Mouse (Mus musculus): Measurements from ENCODE around the gene Sv2b.
A peak's percentile ranks its signal among the peaks of the same experiment; 100 is the strongest.
"Not testable (repeated sequence)": the region's sequence is repeated elsewhere in the genome, so short reads cannot be mapped to it uniquely, and the experiment has no call there.

Sv2b gene

GRCm38 (mm10) chr7:75209221-75209641 is 99.8 kb downstream of the Sv2b start:
- DNase-seq (ENCODE audit: low spot score), result no peak

GRCm38 (mm10) chr7:75207965-75208644 is 101.0 kb downstream of the Sv2b start:
- no peak for DNase-seq (ENCODE audit: low spot score)

- DNase-seq (ENCODE audit: low spot score), result no peak
These were observed 102.4 kb downstream of the Sv2b start for GRCm38 (mm10) chr7:75206671-75207070.

GRCm38 (mm10) chr7:75205386-75205785 is 103.7 kb downstream of the Sv2b start:
- DNase-seq (ENCODE audit: low spot score), result no peak

GRCm38 (mm10) chr7:75194919-75195230 is 114.2 kb downstream of the Sv2b start:
- DNase-seq (ENCODE audit: low spot score), result not testable (repeated sequence)

- DNase-seq (ENCODE audit: low spot score), result no peak
These were observed 114.7 kb downstream of the Sv2b start for GRCm38 (mm10) chr7:75194158-75194918.

- no peak for DNase-seq (ENCODE audit: low spot score)
These were observed 118.9 kb downstream of the Sv2b start for GRCm38 (mm10) chr7:75190192-75190591.

GRCm38 (mm10) chr7:75175042-75175441 is 134.0 kb downstream of the Sv2b start:
- DNase-seq (ENCODE audit: low spot score), result no peak

GRCm38 (mm10) chr7:75167481-75167880 is 141.6 kb downstream of the Sv2b start:
- DNase-seq (ENCODE audit: low spot score), result no peak

- no peak for DNase-seq (ENCODE audit: low spot score)
These were observed 161.9 kb downstream of the Sv2b start for GRCm38 (mm10) chr7:75147174-75147573.

- DNase-seq (ENCODE audit: low spot score), result no peak
These were observed 166.3 kb downstream of the Sv2b start for GRCm38 (mm10) chr7:75142800-75143199.

- peak; percentile 48 for DNase-seq (ENCODE audit: low spot score)
These were observed 167.0 kb downstream of the Sv2b start for GRCm38 (mm10) chr7:75141919-75142700.

GRCm38 (mm10) chr7:75139306-75139705 is 169.8 kb downstream of the Sv2b start:
- DNase-seq (ENCODE audit: low spot score), result no peak

- peak; percentile 73 for DNase-seq (ENCODE audit: low spot score)
These were observed 174.1 kb downstream of the Sv2b start for GRCm38 (mm10) chr7:75134710-75135617.

- DNase-seq (ENCODE audit: low spot score), result no peak
These were observed 181.0 kb downstream of the Sv2b start for GRCm38 (mm10) chr7:75128036-75128435.

GRCm38 (mm10) chr7:75124067-75124466 is 185.0 kb downstream of the Sv2b start:
- no peak for DNase-seq (ENCODE audit: low spot score)

GRCm38 (mm10) chr7:75118022-75118673 is 190.9 kb downstream of the Sv2b start:
- DNase-seq (ENCODE audit: low spot score), result no peak

GRCm38 (mm10) chr7:75110689-75111088 is 198.4 kb downstream of the Sv2b start:
- no peak for DNase-seq (ENCODE audit: low spot score)

- peak; percentile 71 for DNase-seq (ENCODE audit: low spot score)
These were observed 201.6 kb downstream of the Sv2b start for GRCm38 (mm10) chr7:75107441-75107840.

GRCm38 (mm10) chr7:75103900-75104299 is 205.2 kb downstream of the Sv2b start:
- DNase-seq (ENCODE audit: low spot score), result no peak
